In genomic region chr4:43031237-43031995, GRCm38 (mm10) we compare ENCODE assay signal across 8 mouse cellular contexts. TPM values are rescaled to one million over a fixed set of nuclear protein-coding genes. Genes with fewer than 3 reads are reported as not detected.
DNase-seq lines count a peak whose midpoint lies in the region; ATAC-seq and TF ChIP-seq lines count a peak whose summit lies in the region.

Gene Stoml2 (minus strand): TSS chr4:43031710.

- DNase-seq in gastrocnemius, postnatal 10 days, result peak; percentile 87
- peak; percentile 92 for DNase-seq in induced T-regulatory cell, adult 2 months (ENCODE audit: low read depth)
- peak; percentile 88 to 94 for DNase-seq in left cerebral cortex, adult 9 months (ENCODE audit: low spot score in 2 of 2)
- peak; percentile 89 for DNase-seq in right cerebral cortex, postnatal 14 days
- peak; percentile 84 to 92 for DNase-seq in urinary bladder, postnatal 36 days (ENCODE audit: low spot score in 2 of 2)

- ATAC-seq in activated CD4-positive, CD25-positive, alpha-beta regulatory T cell, adult 4 months, result peak; percentile 91
- peak; percentile 97 for ATAC-seq in megakaryocyte progenitor cell, adult 5-6 weeks (replicated peaks; ENCODE audit: poor library complexity)

- peak within 1 kb of the TSS; percentile 62 for H3K27ac ChIP-seq in cortical plate, adult 2 months (ENCODE audit: insufficient read depth, low read length)

- no peak for TF ChIP-seq CTCF in cortical plate, adult 2 months (IDR thresholded peaks at IDR 0.05; ENCODE audit: extremely low read depth, insufficient read depth, low read length)

- peak; percentile 64 for TF ChIP-seq POLR2A in cortical plate, adult 2 months (IDR thresholded peaks at IDR 0.05; ENCODE audit: extremely low read depth, insufficient read depth, low read length)

- H3K4me3 ChIP-seq in cortical plate, adult 2 months (ENCODE audit: insufficient read depth, low read length), result peak within 1 kb of the TSS; percentile 69

- H3K4me1 ChIP-seq in cortical plate, adult 2 months (ENCODE audit: control insufficient read depth, insufficient read depth, low read length), result peaks cover 3% of the 10 kb centered on the region

RNA-seq across cellular contexts. Expression of gene Stoml2, which starts in this region (rescaled TPM):
- 100 to 1,000 TPM; 119 to 161 TPM for polyA plus RNA-seq in activated CD4-positive, CD25-positive, alpha-beta regulatory T cell, adult 4 months (2017; shearing (Covaris generic))
- polyA plus RNA-seq in cortical plate, adult 2 months (2012; rRNA removed), result 128 and 132 TPM in 2 replicates
- 10 to 100 TPM; 81.8 to 84.3 TPM for total RNA-seq in gastrocnemius, postnatal 10 days (2021)
- total RNA-seq in megakaryocyte progenitor cell, adult 5-6 weeks (2015), result 127 and 153 TPM in 2 replicates
- total RNA-seq in megakaryocyte progenitor cell, adult 5-6 weeks (2017), result 114 and 168 TPM in 2 replicates

Comparison
In these comparisons a context has a peak if more than half of its experiments do, and no peak if none do; other contexts are left out.
1. Peak in every context shown above with its lines: DNase-seq, ATAC-seq, H3K4me3 ChIP-seq and H3K27ac ChIP-seq.